Mouse (Mus musculus) right cerebral cortex, postnatal 10 days (tissue): ENCODE measurements at regions not wholly inside any gene's neighbourhood (a gene's known extent, or its start where the extent isn't known, plus 50 kb on each side); places are given as distances from the start of the nearest gene placed in this dataset.

Source experiments
- DNase-seq, 2 experiments: peaks; one replicate each; pipeline ENCODE4 v3.0.0; 2021; ENCODE audit warnings: low spot score in 2 of 2

GRCm38 (mm10) chr15:31087607-31088006, 136.5 kb upstream of the Dap start:
- DNase-seq, result peak in 1 of 2 experiments; percentile 37

- peak; percentile 89 to 91 for DNase-seq
Observed at GRCm38 (mm10) chr15:31091916-31092570, 132.1 kb upstream of the Dap start.

GRCm38 (mm10) chr15:31096206-31096605, 127.9 kb upstream of the Dap start:
- no peak for DNase-seq

DNA sequence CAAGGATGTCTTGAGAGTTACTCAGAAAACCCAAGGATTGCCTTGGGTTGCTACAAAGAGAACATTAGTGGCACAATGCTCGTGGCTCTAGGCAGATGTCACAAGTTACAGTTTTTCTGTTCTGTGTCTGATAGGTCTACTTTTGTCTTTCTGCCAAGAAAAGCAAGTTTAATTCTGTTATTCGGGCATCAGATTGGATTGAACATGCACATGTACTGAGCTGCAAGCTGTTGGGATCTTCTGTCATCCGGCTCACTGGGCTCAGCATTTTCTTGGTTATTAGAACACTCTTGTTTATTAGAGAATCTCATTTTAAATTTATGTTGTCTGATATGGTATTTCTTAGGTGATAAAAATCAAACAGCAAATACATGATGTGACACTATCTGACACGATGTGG, 126.8 kb upstream of the Dap start:
- peak in 1 of 2 experiments; percentile 18 for DNase-seq

GRCm38 (mm10) chr15:31104743-31105142, 119.4 kb upstream of the Dap start:
- DNase-seq, result peak in 1 of 2 experiments; percentile 18

DNA sequence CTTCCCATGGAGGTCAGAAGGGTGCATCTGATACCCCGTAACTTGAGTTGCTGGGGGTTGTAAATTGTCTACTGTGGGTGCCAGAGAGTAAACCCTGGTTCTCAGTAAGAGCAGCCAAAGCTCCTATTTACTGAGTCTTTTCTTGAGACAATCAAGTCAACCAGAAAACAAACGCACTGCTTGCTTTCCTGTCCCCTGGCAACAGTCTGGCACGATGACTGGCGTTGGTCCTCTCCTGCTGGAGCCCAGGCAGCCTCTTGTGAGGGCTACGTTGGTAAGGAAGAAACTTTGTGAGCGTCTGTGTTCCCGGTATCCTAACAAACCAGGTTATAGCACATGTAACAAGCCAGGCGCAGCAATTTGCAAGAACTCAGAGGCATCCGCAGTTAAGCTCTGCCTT, 117.2 kb upstream of the Dap start:
- DNase-seq, result peak in 1 of 2 experiments; percentile 37

GRCm38 (mm10) chr15:31113216-31113615, 110.9 kb upstream of the Dap start:
- DNase-seq, result peak in 1 of 2 experiments; percentile 1

GRCm38 (mm10) chr15:31117338-31117737, 106.8 kb upstream of the Dap start:
- DNase-seq, result peak in 1 of 2 experiments; percentile 12

- DNase-seq, result peak; percentile 36 to 41
Observed at GRCm38 (mm10) chr15:31120147-31120546, 104.0 kb upstream of the Dap start.

DNA sequence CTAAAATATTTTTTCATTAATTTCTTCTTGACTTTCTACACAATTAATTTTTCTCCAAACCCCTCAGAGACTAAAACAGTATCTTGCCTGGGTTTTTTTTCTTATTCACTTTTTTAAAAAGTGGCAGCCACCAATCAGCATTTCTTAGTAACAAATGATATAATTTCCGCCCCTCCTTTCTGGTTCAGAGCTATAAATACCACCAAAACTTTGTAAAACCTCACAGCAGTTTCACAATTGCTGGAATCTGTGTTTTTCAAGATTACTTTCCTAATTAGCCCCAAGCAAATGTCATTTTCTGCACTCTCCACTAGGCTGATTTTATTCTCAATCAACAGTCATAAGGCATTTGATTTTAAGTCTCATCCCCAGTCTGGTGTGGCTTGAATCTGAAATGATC, 98.3 kb upstream of the Dap start:
- DNase-seq, result no peak

GRCm38 (mm10) chr15:31126999-31127398, 97.1 kb upstream of the Dap start:
- DNase-seq, result peak in 1 of 2 experiments; percentile 13

- DNase-seq, result peak; percentile 40 to 70
Observed at GRCm38 (mm10) chr15:31134891-31135290, 89.2 kb upstream of the Dap start.

- peak in 1 of 2 experiments; percentile 4 for DNase-seq
Observed at GRCm38 (mm10) chr15:31138637-31139036, 85.5 kb upstream of the Dap start.

- peak in 1 of 2 experiments; percentile 10 for DNase-seq
Observed at GRCm38 (mm10) chr15:31141750-31142149, 82.4 kb upstream of the Dap start.

- DNase-seq, result peak in 1 of 2 experiments; percentile 9
Observed at GRCm38 (mm10) chr15:31148251-31149145, 75.6 kb upstream of the Dap start.

GRCm38 (mm10) chr15:31149855-31150254, 74.3 kb upstream of the Dap start:
- peak in 1 of 2 experiments; percentile 20 for DNase-seq

GRCm38 (mm10) chr15:31150546-31151471, 73.3 kb upstream of the Dap start:
- peak; percentile 87 to 90 for DNase-seq

GRCm38 (mm10) chr15:31155141-31155540, 69.0 kb upstream of the Dap start:
- DNase-seq, result no peak

DNA sequence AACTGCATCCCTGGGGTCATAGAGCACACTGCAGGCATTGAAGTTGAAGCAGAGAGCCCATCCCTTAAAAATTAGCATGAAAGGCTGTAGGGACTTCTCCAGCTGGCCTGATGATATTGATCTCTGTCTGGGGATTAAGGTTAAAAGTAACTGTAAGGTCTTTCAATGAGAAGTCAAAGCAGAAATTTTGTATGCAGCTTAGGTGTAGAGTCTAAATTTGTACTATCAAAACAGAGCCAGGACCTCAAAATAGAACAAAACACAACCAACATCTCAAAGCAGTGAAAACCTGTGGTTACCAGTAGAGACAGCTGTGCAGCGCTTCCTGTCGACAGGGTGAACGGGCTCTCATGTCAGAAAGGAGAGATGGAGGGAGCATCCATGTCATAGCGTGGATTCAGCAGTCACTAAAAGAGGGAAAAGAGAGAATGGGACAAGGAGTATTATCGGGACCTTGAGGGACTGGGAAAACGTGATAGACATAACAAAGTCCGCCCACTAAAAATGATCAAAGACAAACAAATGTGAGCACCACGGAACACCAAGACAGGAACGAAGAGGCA, 57.5 kb upstream of the Dap start:
- no peak for DNase-seq

- DNase-seq, result no peak
Observed at GRCm38 (mm10) chr15:31167506-31167905, 56.6 kb upstream of the Dap start.

- no peak for DNase-seq
Observed at GRCm38 (mm10) chr15:31168191-31168590, 55.9 kb upstream of the Dap start.
